Mouse (Mus musculus): ENCODE data around the gene Khdc1c.
"Not testable (repeated sequence)": the region's sequence is repeated elsewhere in the genome, so short reads cannot be mapped to it uniquely, and the experiment has no call there.

Khdc1c gene

DNA sequence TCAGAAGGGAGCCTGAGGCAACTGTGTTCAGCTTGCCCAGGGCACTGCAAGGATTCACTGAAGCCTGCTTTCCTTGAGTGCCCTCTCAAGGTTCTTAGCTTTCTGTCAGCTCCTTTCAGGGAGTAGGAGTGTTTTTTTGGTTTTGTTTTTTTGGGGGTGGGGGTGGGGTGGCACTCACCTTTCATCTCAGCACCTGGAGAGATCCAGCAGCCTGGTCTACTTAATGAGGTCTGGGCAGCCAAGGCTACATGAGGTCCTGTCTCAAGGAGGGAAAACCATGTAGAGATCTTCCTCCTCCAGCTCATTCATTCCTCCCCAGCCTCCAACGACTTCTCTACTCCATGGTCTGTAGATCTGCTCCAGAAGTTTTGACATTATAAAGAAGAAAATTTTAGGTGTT, at the start of gene Khdc1c:
Gene Khdc1c (plus strand): TSS at position 301 of the 400 bp plus-strand sequence.
- DNase-seq (ENCODE audit: low read depth) = not testable (repeated sequence)

GRCm38 (mm10) chr1:21320271-21320670, 47.9 kb upstream of the Khdc1c start:
- not testable (repeated sequence) for DNase-seq (ENCODE audit: low read depth)

DNA sequence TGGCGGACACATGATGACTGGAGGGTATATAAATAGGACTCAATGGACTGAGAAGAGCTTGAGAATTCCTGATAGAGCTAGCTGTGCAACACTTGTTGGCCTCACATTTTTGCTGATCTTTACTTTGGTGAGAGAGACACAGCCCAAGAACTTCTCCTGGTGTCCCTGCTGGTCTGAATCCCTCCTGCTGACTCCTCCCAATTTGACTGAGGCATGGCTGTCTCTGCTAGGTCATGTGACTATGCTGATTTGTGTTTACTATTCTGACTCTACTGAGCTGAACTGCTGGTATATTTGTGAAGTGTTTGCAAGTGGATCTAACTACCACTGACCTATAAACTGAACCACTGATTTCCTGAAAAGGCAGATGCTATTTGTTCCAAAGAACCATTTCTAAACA, 46.5 kb upstream of the Khdc1c start:
- no peak for DNase-seq (ENCODE audit: low read depth)

- no peak for DNase-seq (ENCODE audit: low read depth)
Measured at GRCm38 (mm10) chr1:21323996-21324574, 44.0 kb upstream of the Khdc1c start.

DNA sequence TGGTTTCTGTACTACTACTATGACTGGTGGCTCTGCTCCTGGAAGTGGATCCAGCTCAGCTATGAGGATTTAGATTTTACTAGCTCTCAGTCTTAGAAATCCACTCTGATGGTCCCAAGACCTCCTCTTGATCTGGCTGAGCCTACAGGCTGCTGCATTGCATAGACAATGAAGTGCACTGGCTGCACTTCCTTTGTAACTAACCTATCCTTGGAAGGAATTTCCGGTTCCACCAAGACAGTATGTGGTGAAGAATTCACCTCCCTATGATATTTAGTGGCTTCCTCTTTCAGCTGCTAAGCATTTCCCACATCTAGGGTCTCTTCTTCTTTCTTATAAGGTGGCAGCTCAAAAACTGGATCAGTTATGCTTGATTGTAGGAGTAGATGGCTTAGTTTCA, 43.5 kb upstream of the Khdc1c start:
- no peak for DNase-seq (ENCODE audit: low read depth)

DNA sequence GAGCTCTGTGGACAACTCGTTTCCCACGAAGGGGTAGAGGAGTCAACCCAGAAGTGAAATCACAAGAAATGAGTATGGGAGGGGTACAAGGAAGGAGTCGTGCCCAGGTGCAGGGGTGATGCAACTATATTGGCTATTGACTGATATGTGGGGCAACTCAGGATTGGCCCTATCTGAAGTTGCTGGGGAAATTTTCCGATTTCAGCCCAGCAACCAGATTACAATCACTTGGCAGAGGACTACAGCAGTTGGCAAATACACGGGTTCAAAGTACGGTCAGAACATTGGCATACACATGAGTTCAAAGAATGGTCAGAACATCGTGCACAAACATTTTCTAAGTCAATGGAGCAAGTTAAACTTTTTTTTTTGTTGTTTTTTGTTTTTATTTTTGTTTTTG, 41.4 kb upstream of the Khdc1c start:
- DNase-seq (ENCODE audit: low read depth) = no peak

DNA sequence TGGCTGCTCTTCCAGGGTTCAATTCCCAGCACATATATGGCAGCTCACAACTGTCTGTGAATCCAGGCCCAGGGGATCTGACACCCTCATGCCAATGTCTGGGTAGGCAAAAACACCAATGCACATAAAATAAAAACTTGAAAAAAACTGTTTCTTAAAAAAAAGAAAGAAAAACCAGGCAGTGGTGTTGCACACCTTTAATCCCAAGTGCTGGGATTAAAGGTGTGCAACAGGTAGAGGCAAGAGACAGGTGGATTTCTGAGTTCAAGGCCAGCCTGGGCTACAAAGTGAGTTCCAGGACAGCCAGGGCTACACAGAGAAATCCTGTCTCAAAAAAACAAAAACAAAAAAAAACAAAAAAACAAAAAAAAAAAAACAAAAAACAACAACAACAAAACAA, 37.0 kb upstream of the Khdc1c start:
- DNase-seq (ENCODE audit: low read depth) = not testable (repeated sequence)

- peak; percentile 61 for DNase-seq (ENCODE audit: low read depth)
Measured at GRCm38 (mm10) chr1:21333222-21333973, 34.7 kb upstream of the Khdc1c start.

DNA sequence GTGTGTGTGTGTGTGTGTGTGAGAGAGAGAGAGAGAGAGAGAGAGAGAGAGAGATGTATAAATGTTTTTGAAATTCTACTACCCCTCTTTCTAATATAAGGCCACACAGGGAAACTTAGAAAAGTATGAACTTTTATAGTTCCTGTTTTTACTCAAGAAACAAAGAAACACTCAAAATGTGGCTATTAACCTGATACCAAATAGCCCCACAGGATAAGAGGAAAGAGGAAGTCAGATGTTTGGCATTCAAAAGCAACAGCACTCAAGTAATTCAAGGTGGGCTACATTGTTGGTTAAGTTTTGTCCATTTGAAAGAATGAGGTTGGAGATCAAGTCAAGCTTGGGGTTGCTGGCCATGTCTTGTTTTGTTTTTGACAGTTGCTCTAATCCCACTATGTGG, 32.3 kb upstream of the Khdc1c start:
- DNase-seq (ENCODE audit: low read depth) = no peak

GRCm38 (mm10) chr1:21340745-21341144, 27.4 kb upstream of the Khdc1c start:
- DNase-seq (ENCODE audit: low read depth) = no peak

GRCm38 (mm10) chr1:21344253-21344652, 23.9 kb upstream of the Khdc1c start:
- DNase-seq (ENCODE audit: low read depth) = peak; percentile 80

DNA sequence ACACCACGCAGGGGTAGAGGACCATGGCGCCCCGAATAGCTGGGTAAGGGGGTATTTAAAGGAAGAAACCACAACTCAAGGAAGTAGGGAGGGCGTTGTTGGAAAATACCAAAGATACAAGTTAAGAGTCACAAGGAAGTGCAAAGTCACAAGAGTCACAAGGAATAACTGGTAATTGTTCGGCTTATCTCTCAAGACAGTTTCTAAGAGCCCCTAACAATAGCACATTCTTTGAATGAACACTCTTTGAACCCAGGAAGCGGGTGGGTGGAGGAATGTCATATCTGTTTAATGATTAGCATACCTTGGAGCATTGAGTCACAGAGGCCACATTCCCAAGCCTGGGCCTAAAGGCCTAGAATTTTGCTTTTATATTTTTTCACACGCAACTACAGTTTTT, 23.4 kb upstream of the Khdc1c start:
- DNase-seq (ENCODE audit: low read depth) = not testable (repeated sequence)

DNA sequence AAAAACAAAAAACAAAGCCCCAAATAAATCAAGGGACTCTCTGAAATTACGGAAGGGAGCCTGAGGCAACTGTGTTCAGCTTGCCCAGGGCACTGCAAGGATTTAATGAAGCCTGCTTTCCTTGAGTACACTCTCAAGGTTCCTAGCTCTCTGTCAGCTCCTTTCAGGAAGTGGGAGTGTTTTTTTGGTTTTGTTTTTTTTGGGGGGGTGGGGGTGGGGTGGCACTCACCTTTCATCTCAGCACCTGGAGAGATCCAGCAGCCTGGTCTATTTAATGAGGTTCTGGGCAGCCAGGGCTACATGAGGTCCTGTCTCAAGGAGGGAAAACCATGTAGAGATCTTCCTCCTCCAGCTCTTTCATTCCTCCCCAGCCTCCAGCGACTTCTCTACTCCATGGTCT, 18.8 kb upstream of the Khdc1c start, which contains the start of gene Khdc1a:
Gene Khdc1a (plus strand): TSS at position 301 of the 400 bp plus-strand sequence.
- no peak for DNase-seq (ENCODE audit: low read depth)

DNA sequence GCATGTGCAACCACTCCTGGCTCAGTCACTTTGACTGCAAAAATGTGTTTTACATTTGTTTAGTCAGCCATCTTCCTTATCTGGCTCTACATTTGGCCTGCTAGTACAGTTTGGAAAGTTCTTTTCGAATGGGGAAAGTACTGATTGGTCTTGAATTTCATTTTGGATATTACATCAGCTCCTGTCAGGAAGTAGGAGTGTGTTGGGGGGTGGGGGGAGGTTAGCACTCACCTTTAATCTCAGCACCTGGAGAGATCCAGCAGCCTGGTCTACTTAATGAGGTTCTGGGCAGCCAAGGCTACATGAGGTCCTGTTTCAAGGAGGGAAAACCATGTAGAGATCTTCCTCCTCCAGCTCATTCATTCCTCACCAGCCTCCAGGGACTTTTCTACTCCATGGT, 15.1 kb downstream of the Khdc1c start, which contains the start of gene Khdc1b:
Gene Khdc1b (plus strand): TSS at position 301 of the 400 bp plus-strand sequence.
- DNase-seq (ENCODE audit: low read depth) = no peak

DNA sequence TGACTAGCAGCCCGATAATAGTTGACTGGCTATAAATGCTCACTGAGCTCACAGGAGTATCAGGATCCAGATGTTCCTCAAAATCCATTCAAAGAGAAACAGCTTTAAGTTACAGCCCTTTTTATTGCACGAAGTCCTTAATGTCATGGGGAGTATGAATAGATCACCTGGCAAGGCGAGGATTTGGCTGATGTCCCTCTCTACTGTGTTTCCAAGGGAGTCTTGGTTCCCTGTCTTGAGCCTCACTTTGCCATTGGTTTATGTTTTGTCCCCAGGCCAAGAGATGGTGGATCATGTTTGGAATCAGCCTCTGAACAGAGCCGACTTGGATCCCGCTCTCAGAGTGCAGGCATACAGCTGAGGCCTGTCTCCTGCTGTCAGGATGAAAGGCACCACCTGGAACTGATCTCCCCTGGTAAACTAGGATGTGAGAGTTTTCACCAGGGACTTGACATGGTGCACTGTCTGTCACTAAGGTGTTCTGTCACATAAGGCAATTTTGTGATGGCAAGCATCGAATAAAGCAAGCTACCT, 23.1 kb downstream of the Khdc1c start:
- DNase-seq (ENCODE audit: low read depth) = no peak

DNA sequence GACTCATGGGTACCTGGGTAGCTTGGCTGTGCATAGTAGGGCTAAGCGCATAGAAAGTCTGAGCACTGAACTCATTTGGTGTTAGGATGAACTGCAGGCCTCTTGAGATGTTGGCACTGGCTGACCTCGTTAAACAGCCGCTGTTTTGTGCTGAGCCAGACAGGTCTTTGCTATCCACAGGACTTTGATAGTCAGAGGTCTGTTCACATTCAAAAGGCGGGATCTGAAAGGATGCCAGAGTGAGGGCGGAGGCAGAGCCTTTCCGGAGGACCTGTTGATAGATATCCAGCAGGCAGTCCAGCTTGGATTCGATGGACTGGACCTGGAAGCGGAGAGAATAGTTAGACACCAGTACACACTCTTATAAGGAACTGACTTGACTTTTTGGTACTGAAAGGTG, 34.7 kb downstream of the Khdc1c start:
- DNase-seq (ENCODE audit: low read depth) = no peak

GRCm38 (mm10) chr1:21407266-21407665, 39.1 kb downstream of the Khdc1c start:
- no peak for DNase-seq (ENCODE audit: low read depth)

DNA sequence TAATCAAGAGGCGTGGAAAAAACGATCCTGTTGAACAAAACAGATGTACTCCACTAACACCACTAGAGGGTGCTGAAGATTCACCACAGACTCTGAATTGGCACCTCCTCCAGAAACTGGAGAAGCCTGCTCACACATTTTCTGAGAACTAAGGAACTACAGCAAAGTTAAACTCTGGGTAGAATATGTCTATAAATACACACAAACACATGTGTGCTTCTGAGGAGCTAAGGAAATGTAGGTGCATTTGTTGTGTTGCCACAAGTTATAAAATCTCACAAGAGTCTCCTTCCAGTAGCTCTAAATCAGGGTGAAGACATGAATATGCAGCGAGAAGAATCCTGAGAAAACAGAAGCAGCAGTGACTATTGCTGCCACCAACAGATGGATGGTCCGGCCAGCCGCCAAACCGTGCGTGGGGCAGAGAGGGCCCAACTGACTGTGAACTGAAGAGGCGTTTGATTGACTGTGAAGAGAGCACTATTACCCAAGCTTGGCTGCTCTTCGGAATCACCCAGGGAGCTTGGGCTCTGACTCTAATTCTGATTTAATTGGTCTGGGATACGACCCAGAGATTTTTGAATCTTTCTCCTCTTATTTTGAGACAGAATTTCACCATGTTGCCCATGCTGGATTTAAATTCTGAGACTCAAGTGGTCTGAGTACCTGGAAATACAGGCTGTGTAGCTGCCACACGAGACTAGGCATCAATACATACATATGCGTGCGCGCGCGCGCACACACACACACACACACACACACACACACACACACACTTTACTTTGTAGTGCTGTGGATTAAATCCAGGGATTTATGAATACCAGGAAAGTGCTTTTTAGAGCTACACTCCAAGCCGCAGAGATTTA, 43.4 kb downstream of the Khdc1c start:
- peak; percentile 55 for DNase-seq (ENCODE audit: low read depth)

DNA sequence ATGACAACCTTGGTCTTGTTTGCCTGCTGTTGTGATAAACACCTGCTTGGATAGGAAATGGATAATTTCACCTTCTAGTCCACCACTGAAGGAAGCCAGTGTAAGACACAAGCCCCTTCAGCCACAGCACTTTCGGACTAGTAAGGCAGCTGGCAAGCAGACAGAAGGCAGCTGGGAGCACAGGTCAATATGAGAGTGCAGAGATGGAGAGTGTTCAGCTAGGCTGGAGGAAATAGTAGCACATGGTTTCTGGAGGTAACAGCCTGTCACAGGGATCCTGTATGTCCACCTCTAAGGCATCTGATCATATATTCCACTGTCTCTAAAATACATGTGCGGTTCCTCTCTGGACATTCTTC, 44.0 kb downstream of the Khdc1c start:
- no peak for DNase-seq (ENCODE audit: low read depth)

DNA sequence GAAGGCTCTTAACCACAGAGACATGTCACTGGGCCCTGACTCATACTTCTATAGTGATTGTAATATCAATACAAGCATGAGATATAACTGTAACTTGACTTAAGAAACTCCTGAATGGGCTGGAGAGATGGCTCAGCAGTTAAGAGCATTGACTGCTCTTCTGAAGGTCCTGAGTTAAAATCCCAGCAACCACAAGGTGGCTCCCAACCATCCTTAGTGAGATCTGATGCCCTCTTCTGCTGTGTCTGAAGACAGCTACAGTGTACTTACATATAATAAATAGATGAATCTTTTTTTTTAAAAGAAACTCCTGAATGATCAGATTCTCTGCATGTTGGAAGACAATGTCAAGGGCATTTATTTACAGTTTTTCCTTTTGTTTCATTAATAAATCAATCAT, 51.2 kb downstream of the Khdc1c start:
- no peak for DNase-seq (ENCODE audit: low read depth)
